Mouse (Mus musculus): ENCODE measurements around the gene 4933428G20Rik.

DNA sequence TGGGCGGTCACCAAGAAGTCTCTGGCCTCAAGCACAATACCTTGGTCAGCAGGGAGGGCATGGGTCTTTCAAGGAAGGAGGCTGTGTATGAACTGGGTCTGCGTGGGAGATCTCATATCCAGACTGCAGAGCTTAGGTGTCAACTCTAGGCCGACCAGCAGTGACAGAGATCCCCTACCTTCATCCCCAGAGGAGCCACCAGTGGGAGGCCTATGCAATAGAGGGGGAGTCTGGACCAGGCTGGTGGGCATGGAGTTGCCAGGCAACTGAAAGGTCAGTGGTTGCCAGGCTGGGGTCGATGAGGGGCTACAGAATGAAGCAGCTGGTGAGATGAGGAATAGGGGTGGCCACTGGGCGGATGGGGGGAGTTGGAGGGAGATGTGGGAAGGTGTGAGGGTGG is 39.5 kb upstream of the 4933428G20Rik start:
- TF ChIP-seq POLR2A (IDR thresholded peaks at IDR 0.05; ENCODE audit: insufficient read length, low read depth) (no peak), POLR2AphosphoS2 (IDR thresholded peaks at IDR 0.05; ENCODE audit: insufficient read length, low read depth) (no peak), E2F4 (IDR thresholded peaks at IDR 0.05; ENCODE audit: insufficient read depth) (no peak)

Measured in myocyte (in vitro differentiated cells).